Mouse (Mus musculus): ENCODE data around the gene Tbc1d24.

The Tbc1d24 gene

DNA sequence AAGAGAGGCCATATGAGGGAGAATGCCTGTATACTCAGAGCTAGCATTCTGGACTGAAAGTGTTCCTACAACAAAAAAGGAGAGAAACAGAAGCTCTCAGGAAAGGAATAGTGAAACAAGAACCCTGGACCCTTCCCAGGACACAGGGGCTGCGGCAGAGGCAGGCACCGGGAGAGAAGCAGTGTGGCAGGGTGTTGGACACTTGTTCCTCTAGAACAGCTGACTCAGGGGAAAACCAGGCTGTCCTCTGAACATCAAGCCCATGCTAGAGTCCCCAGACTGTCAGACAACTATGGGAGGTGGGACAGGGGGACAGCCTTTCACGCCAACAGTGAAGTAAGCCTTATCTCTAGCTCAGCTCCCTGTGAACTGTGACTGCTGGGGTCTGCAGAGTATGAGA, 5.2 kb upstream of the Tbc1d24 start:
- no peak for DNase-seq (ENCODE audit: extremely low spot score, low read depth, low spot score)

GRCm38 (mm10) chr17:24209916-24210240, 4.5 kb upstream of the Tbc1d24 start:
- DNase-seq (ENCODE audit: extremely low spot score, low read depth, low spot score), result no peak

DNA sequence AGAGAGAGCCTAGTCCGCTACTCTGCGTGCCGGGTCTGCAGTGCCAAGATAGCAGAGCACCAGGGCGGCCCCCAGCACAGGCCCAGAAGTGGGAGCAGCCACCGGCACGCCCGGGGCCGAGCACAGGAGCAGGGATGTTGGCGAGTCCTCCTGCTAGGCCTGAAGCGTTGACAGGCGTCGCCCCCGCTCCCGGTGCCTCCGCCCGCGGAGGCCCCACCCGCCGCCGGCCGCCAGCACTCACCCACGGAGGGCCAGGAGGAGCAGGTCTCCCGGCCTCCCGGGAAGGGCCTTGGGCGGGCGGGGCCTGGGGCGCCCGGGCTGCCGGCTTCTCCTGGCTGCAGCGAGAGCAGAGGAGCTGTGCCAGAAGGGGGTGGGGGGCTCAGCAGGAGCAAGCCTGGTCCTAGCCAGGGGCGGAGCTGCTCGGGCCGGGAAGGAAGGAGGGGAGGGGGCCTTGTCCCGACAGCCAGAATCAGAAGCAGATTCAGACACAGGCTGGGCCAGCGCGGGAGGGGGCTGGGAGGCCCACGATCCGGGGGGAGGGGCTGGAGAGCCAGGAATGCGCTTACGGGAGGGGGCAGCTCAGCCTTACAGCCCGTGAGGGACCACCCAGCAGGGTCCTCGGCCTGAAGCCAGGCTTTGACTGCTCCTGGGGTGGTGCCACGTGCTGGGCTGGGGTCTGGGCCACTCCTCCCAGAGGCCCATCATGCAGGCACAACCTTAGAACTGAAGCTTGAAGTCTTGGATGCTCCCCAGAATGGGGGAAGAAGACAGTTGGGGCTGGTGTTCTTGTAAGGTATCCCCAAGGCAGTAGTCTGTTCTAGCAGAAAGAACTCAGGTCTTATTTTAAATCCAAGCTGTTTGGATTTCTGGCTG, 3.9 kb upstream of the Tbc1d24 start, which contains the start of gene Ntn3:
Gene Ntn3, minus strand, starts transcription at position 489 of the 873 bp plus-strand sequence.
- DNase-seq (ENCODE audit: extremely low spot score, low read depth, low spot score), result no peak

GRCm38 (mm10) chr17:24208641-24209042, 3.3 kb upstream of the Tbc1d24 start:
- no peak for DNase-seq (ENCODE audit: extremely low spot score, low read depth, low spot score)

GRCm38 (mm10) chr17:24207768-24208640, 2.6 kb upstream of the Tbc1d24 start:
- no peak for DNase-seq (ENCODE audit: extremely low spot score, low read depth, low spot score)

GRCm38 (mm10) chr17:24206451-24207351, 1.3 kb upstream of the Tbc1d24 start:
- DNase-seq (ENCODE audit: extremely low spot score, low read depth, low spot score), result no peak

DNA sequence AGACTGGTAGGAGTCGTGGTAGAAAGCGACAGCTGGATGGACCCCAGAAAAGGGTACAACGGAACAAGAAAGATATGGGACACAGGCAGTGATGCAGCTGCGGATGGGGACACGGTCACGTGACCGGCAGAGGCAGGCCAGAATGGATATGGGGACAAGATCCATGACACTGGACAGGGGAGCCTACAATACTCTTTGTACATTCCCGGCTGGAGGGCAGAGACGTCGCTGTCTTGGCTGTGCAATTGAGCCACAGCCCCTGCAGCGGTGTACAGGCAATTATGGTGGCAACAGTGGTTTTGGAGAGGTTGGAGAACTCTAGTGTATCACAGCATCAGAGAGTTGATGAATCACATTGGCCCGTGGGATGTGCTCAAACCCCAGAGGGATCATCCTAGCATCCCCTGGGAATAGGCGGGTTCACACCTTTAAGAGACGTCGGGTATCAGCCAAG, 573 bp upstream of the Tbc1d24 start:
- DNase-seq (ENCODE audit: extremely low spot score, low read depth, low spot score), result no peak

DNA sequence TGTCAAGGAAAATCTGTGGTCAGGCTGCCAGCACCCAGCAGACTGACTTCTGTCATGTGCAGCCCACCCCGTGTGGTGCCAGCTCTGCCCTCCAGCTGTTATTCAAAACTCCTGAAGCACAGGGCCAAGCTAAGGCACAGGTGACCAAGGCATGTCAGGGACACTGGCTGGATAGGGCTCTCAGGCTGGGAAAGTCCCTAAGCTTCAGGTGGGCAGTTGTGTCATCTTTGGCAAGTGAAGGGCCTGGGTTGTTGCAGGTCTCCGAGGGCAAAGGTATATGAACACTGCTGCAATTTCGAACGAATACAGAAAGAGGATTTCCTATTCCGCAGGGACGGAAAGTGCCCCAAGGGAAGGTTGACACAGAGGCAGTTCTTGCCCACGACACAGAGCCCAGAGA, 516 bp downstream of the Tbc1d24 start:
- DNase-seq (ENCODE audit: extremely low spot score, low read depth, low spot score), result no peak

DNA sequence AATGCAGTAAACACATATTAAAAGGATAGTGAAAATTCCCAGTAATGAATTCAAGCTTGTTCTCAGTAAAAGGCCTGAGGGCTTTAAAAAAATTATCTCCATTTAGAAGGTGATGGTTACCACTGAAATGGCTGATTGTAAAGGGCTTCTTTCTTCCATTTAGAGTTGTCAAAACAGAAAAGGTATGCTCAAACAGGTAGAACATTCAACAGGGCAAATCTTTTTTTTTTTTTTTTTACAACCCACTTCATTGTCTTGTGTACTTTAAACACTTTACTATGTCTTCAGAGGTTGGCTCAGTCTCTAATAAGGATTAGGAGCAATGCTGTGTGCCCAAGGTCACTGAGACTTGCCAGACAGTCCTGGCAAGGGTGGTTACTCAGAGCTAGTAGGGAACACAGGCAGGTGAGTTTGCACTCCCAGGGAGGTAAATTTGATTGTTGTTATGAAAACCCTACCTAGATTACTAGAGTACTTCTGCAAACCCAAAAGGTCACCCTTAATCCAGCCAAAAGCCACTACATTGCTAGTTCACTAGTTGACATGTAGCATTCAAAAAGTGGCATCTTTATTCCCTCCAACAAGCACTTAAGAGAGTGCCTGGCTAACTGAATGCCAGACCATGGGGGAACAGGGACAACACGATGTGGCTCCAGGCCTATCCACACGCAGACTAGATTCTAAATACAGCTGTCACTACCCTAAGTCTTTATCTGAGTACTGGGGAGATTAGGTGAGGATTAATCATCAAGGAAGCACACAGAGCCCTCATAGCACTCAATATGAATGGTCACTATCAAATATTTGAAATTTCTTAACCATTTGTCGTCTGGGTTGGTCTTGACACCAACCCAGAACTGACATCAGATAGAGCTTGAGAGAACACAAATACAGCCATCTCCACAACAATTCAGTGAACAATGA, 1.5 kb downstream of the Tbc1d24 start:
- DNase-seq (ENCODE audit: extremely low spot score, low read depth, low spot score), result no peak

DNA sequence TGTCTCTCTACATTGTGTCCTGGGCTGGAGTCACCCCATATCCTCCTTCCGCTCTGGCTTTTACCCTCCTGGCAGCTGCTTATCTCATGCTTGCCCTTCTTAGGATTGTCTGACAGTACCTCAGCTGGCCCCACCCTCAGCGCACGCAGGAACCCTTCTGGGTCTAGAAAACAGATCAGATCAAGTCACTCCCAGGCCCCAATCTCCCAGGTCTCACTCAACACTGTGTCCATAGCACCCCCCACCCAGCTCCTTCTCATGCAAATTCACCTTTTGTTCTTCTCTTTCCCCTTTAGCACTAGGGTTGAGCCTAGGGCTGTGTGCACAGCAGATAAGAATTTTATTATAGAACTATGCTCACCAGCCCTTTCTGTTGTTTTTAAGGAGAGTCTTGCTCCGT, 2.3 kb downstream of the Tbc1d24 start:
- DNase-seq (ENCODE audit: extremely low spot score, low read depth, low spot score), result no peak

GRCm38 (mm10) chr17:24201092-24201491, 4.3 kb downstream of the Tbc1d24 start:
- no peak for DNase-seq (ENCODE audit: extremely low spot score, low read depth, low spot score)

DNA sequence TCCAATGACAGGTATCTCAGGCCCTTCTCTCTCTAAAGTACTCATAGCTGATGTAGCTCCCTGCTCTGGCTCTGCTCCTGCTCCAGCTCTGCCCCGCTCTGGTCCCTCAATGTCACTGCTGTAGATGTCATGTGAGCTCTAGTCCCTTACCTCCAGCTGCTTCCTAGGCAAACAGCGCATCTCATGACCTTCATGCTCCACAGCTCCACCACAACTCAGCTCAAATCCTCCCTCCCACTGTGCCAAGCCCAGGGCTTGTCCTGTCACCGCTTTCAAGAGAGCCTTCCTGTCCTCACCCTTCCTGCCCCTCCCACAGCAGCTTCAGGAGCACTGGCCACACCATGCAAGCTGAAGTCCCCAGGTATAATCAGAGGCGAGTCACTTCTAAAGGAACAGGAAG, 5.6 kb downstream of the Tbc1d24 start:
- no peak for DNase-seq (ENCODE audit: extremely low spot score, low read depth, low spot score)

DNA sequence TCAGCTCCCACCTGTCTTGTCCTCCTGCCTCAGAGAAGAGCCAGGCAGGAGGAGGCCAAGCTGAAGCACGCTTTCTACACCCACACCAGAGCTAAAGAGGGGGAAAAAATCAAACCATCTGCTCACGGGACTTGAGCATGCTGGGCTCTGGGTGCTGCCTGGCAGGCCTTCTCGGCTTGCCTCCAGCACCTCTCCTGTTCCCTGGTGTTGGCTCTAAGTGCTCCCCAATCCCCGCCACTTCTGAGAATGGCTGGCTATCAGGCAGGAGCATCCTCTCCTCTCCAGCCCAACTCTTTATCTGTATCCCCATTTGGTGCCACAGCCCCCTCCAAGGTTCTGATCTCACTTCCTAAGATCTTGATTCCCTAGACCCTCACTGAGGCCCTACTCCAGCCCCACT, 6.1 kb downstream of the Tbc1d24 start:
- no peak for DNase-seq (ENCODE audit: extremely low spot score, low read depth, low spot score)

- DNase-seq (ENCODE audit: extremely low spot score, low read depth, low spot score), result no peak
Observed at GRCm38 (mm10) chr17:24197032-24197824, 8.1 kb downstream of the Tbc1d24 start.

- DNase-seq (ENCODE audit: extremely low spot score, low read depth, low spot score), result no peak
Observed at GRCm38 (mm10) chr17:24195349-24195748, 10.0 kb downstream of the Tbc1d24 start.

- no peak for DNase-seq (ENCODE audit: extremely low spot score, low read depth, low spot score)
Observed at GRCm38 (mm10) chr17:24193769-24194168, 11.6 kb downstream of the Tbc1d24 start.

DNA sequence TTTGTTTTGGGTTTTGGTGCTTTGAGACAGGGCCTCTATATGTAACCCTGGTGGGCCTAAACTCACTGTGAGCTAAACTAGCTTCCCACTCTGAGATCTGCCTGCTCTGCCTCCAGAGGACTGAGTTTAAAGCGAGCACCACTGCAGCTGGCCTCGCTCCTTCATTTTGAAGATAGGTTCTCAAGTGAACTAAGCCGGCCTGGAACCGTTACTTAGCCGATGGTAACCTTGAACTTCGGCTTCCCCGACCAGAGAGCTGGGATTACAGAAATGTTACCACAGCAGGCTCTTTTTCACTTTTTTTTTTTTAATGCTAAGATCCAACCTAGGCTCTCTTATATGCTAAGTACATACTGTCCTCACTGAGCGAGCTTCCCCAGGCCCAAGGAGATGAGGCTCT, 12.1 kb downstream of the Tbc1d24 start:
- no peak for DNase-seq (ENCODE audit: extremely low spot score, low read depth, low spot score)

DNA sequence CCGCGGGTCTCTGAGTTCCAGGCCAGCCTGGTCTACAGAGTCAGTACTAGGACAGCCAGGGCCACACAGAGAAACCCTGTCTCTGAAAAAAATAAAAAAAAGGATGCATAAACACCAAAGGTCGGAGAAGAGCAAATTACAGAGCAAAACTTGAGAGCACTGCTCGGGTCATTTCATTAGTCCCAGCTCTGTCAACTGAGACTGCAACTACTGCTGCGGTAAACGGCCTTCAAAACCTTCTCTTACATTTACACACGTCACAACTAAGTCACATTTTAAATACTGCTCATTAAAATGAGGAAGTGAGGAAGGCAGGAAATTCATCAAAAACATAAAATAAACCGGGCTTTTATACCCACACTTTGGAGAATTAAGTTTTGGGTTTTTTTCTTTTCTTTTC, 12.5 kb downstream of the Tbc1d24 start:
- DNase-seq (ENCODE audit: extremely low spot score, low read depth, low spot score), result no peak

DNA sequence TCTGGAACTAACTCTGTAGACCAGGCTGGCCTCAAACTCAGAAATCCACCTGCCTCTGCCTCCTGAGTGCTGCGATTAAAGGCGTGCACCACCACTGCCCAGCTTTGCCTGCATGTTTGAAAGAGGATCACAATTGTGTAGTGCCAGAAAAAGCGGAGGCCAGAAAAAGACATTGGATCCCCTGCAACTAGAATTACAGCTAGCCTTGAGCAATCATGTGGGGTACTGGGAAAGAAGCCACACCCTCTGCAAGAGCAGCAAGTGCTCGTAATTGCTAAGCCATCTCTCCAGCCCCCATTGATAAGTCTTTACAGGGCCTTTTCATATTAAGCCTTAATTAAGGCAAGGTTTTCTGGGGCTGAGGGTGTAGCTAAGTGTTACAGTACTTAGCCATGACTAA, 13.9 kb downstream of the Tbc1d24 start:
- no peak for DNase-seq (ENCODE audit: extremely low spot score, low read depth, low spot score)
